Mouse (Mus musculus) liver, embryonic 14.5 days (tissue): ENCODE measurements around the gene Adgrg7.

Experiments
- CTCF ChIP-seq: IDR thresholded peaks from 2 replicates; pipeline ENCODE4 v1.5.1; 2016; ENCODE audit warnings: antibody characterized with exemption, low read depth, control low read depth
- EP300 ChIP-seq: IDR thresholded peaks from 2 replicates; pipeline ENCODE4 v1.6.1; 2016; ENCODE audit warnings: antibody characterized with exemption, low read depth

DNA sequence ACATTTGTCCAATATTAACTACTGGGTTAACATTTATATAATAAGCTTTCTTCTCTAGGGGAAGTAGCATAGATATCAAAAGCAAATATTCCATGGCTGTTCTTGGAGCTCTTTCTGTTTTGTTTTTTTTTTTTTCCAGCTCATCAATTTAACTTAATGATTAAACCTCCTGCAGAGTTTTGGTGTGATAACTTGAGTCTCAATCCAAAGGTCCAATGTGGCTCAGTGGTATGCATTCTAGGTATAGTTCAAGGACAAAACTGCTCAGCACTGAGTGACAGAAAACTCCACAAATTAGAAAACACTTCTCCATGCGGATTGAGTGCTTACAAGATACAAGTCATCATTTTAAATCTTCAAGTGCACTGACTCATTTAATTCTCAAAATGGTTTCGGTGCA, 9.7 kb downstream of the Adgrg7 start:
- TF ChIP-seq EP300 (no peak), CTCF (no peak)
